Mouse (Mus musculus): ENCODE measurements around the gene D430041D05Rik. TPM values are rescaled to one million over a fixed set of nuclear protein-coding genes. Genes with fewer than 3 reads are reported as not detected.

D430041D05Rik gene
- polyA plus RNA-seq, 1 experiment from 2014 or later, result 0.12 TPM

DNA sequence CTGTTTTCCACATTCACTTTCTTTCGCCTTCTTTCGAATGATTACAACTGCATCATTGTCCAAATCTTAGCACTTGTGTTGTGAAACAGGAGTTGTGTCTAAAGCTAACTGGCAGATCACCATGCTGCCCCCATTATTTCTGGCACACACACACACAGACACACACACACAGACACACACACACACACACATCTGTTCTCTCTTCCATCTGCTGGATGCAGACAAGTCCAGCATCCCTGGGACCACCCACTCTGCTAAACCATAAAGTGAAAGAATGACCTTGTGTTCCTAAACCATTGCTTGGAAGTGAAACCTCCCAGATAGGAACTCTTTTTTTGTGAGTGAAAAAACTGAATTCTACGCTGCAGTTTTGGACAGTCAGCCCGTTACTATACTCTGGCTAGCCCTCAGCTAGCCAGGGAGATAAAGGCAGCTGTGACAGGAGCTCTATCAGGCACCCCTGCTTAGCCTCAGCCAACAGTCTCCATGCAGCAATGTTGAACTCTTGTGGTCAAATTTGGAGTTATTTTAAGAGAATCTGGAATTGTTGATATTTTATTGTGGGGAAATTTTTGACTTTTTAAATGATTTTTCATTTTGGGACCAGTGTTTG, 18.0 kb downstream of the D430041D05Rik start:
- no peak overlapping the region for H3K27ac ChIP-seq (ENCODE audit: low read length)
- no peaks in the 10 kb centered on the region for H3K4me1 ChIP-seq (ENCODE audit: control insufficient read depth, insufficient read depth, low read length)
- H3K9ac ChIP-seq (ENCODE audit: low read depth, low read length), result no peak overlapping the region
- H3K9me3 ChIP-seq (ENCODE audit: control insufficient read depth, low read length), result no peaks in the 10 kb centered on the region
- no peak overlapping the region for H3K4me2 ChIP-seq (ENCODE audit: low read depth, low read length)
- no peak for ATAC-seq
- H3K4me3 ChIP-seq (ENCODE audit: low read length), result no peak overlapping the region
- no peaks in the 10 kb centered on the region for H3K27me3 ChIP-seq (replicated peaks; ENCODE audit: control insufficient read depth, insufficient read depth, low read length)
- H3K36me3 ChIP-seq (ENCODE audit: control insufficient read depth, insufficient read depth, low read length), result no peaks in the 10 kb centered on the region
- 65% methylated on average over 4 of the region's 4 CpGs for WGBS

DNA sequence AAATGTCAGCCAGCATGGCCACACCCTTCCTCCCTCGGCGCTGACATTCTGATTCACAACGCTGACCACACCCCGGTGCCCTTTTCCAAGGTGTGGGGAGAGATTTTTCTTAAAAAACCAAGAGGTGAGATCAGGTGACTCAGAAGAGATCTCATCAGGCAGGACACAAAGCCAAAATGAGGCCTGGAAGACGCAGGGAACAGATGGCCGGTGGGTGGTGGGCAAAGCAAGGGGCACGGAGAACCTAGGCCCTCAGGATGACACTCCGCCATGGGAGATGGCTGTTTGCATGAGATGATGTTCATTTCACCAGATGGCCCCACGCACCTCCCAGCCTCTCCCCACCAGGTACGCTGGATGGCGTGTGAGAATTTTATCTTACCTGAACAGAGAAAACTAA, 21.6 kb downstream of the D430041D05Rik start:
- H3K36me3 ChIP-seq (ENCODE audit: control insufficient read depth, insufficient read depth, low read length), result no peaks in the 10 kb centered on the region
- WGBS, result 90% methylated on average over 11 of the region's 11 CpGs
- no peaks in the 10 kb centered on the region for H3K9me3 ChIP-seq (ENCODE audit: control insufficient read depth, low read length)
- no peaks in the 10 kb centered on the region for H3K27me3 ChIP-seq (replicated peaks; ENCODE audit: control insufficient read depth, insufficient read depth, low read length)
- no peak overlapping the region for H3K9ac ChIP-seq (ENCODE audit: low read depth, low read length)
- no peak overlapping the region for H3K4me3 ChIP-seq (ENCODE audit: low read length)
- H3K27ac ChIP-seq (ENCODE audit: low read length), result no peak overlapping the region
- ATAC-seq, result no peak
- H3K4me2 ChIP-seq (ENCODE audit: low read depth, low read length), result no peak overlapping the region
- H3K4me1 ChIP-seq (ENCODE audit: control insufficient read depth, insufficient read depth, low read length), result no peaks in the 10 kb centered on the region

DNA sequence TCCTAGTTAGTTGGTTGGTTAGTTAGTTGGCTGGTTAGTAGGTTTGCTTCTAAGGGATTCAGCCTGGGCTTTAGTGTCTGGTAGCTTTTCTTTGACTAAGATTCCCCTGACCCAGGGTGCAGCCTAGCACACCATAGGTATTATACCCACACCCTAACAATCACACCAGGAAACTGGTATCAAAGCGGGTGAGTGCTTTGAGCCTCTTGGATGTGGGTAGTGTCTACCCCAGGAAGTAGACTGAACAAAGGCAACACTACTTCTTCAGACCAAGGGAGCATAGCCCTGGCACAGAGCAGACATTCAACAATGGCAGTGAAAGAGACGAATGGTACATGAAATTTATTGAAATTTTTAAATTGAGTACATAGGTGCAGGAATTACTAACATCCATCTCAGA, 24.9 kb downstream of the D430041D05Rik start:
- no peaks in the 10 kb centered on the region for H3K36me3 ChIP-seq (ENCODE audit: control insufficient read depth, insufficient read depth, low read length)
- ATAC-seq, result no peak
- WGBS, result 89% methylated on average over 2 of the region's 2 CpGs
- H3K4me3 ChIP-seq (ENCODE audit: low read length), result no peak overlapping the region
- H3K9ac ChIP-seq (ENCODE audit: low read depth, low read length), result no peak overlapping the region
- no peaks in the 10 kb centered on the region for H3K4me1 ChIP-seq (ENCODE audit: control insufficient read depth, insufficient read depth, low read length)
- H3K4me2 ChIP-seq (ENCODE audit: low read depth, low read length), result no peak overlapping the region
- H3K9me3 ChIP-seq (ENCODE audit: control insufficient read depth, low read length), result no peaks in the 10 kb centered on the region
- no peaks in the 10 kb centered on the region for H3K27me3 ChIP-seq (replicated peaks; ENCODE audit: control insufficient read depth, insufficient read depth, low read length)
- no peak overlapping the region for H3K27ac ChIP-seq (ENCODE audit: low read length)

DNA sequence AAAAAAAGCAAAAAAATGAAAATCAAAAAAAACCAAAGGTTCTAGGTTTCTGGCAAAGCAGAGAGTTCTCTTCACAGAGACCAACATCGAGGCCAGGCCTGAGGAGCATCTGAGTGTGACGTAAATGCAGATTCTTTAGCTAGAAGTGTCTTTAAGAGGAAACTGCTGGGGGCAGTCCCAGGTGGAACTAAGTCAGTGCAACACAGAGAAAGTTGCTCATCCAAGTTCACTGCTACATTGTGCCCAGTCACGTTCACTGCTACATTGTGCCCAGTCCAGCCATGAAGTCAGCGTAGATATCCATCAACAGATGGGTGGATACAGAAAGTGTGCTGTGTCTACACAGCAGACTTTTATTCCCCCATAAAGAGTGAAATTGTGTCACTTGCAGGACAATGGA, 27.2 kb downstream of the D430041D05Rik start:
- no peaks in the 10 kb centered on the region for H3K36me3 ChIP-seq (ENCODE audit: control insufficient read depth, insufficient read depth, low read length)
- no peak overlapping the region for H3K4me3 ChIP-seq (ENCODE audit: low read length)
- no peaks in the 10 kb centered on the region for H3K4me1 ChIP-seq (ENCODE audit: control insufficient read depth, insufficient read depth, low read length)
- H3K9me3 ChIP-seq (ENCODE audit: control insufficient read depth, low read length), result no peaks in the 10 kb centered on the region
- H3K9ac ChIP-seq (ENCODE audit: low read depth, low read length), result no peak overlapping the region
- no peak overlapping the region for H3K4me2 ChIP-seq (ENCODE audit: low read depth, low read length)
- no peak for ATAC-seq
- no peak overlapping the region for H3K27ac ChIP-seq (ENCODE audit: low read length)
- 91% methylated on average over 4 of the region's 4 CpGs for WGBS
- no peaks in the 10 kb centered on the region for H3K27me3 ChIP-seq (replicated peaks; ENCODE audit: control insufficient read depth, insufficient read depth, low read length)

DNA sequence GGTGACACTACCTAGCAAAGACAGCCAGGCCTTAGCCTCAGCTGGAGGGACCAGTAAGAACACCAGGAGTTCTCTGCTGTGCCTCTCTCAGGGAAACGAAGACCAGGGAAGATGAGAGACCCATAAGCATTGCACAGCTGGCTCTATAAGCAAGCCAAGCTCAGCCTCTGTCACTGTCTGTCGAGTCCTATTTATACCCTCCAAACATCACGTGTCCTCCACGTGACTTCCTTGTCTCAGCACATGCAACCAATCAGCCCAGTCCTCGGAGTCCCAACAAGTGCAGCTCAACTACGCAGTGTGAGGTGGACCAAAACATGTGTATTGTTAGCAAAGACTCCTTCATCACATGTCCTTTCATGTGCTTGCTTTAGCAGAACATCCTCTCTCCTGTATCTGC, 28.0 kb downstream of the D430041D05Rik start:
- H3K27me3 ChIP-seq (replicated peaks; ENCODE audit: control insufficient read depth, insufficient read depth, low read length), result no peaks in the 10 kb centered on the region
- no peaks in the 10 kb centered on the region for H3K9me3 ChIP-seq (ENCODE audit: control insufficient read depth, low read length)
- H3K4me2 ChIP-seq (ENCODE audit: low read depth, low read length), result no peak overlapping the region
- H3K27ac ChIP-seq (ENCODE audit: low read length), result no peak overlapping the region
- H3K4me3 ChIP-seq (ENCODE audit: low read length), result no peak overlapping the region
- no peaks in the 10 kb centered on the region for H3K36me3 ChIP-seq (ENCODE audit: control insufficient read depth, insufficient read depth, low read length)
- ATAC-seq, result no peak
- WGBS, result 80% methylated on average over 6 of the region's 6 CpGs
- H3K9ac ChIP-seq (ENCODE audit: low read depth, low read length), result no peak overlapping the region
- no peaks in the 10 kb centered on the region for H3K4me1 ChIP-seq (ENCODE audit: control insufficient read depth, insufficient read depth, low read length)

DNA sequence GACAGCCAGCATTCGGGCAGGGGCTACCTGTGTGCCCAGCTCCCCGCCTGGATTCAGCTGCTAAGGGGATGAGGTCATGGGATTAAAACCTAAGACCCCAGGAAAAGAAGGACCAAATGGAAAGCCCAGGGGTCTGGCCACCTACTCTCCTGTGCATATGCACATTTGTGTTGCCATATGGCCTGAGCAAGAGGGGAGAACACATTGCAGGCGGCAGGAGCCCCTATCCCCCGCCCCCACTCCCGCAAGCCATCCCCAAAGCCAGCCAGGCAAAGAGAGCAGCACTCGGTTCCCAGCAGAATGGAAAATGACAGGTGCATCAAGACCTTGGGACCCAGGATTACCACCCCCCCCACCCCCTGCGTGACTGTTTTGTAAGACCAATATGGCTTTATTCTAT, 31.5 kb downstream of the D430041D05Rik start:
- Histone ChIP-seq H3K9me3 (ENCODE audit: control insufficient read depth, low read length) (no peaks in the 10 kb centered on the region), H3K36me3 (ENCODE audit: control insufficient read depth, insufficient read depth, low read length) (no peaks in the 10 kb centered on the region), H3K27ac (ENCODE audit: low read length) (no peak overlapping the region), H3K4me2 (ENCODE audit: low read depth, low read length) (no peak overlapping the region), H3K4me1 (ENCODE audit: control insufficient read depth, insufficient read depth, low read length) (no peaks in the 10 kb centered on the region), H3K27me3 (replicated peaks; ENCODE audit: control insufficient read depth, insufficient read depth, low read length) (no peaks in the 10 kb centered on the region), H3K4me3 (ENCODE audit: low read length) (no peak overlapping the region), H3K9ac (ENCODE audit: low read depth, low read length) (no peak overlapping the region)
- no peak for ATAC-seq
- 15% methylated on average over 7 of the region's 7 CpGs for WGBS

DNA sequence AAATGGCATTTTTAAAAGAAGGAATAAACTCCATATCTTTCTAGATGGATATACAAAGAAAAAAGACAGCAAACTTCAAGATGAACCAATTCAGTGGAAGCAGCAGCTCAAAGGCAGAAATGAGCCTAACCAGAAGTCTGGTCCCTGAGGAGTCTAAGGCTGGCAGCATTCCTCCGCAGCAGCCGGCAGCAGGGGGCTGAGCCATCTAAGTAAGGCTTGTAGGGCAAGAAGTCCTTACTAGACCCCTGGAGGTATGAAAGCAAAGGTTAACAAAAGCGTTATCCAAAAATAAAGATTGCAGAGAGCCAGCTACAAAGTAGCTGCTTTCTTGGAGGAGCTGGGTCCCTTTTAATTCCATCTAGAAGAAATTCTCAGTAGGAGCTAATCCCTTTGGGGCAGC, 32.0 kb downstream of the D430041D05Rik start:
- Histone ChIP-seq H3K9ac (ENCODE audit: low read depth, low read length) (no peak overlapping the region), H3K4me1 (ENCODE audit: control insufficient read depth, insufficient read depth, low read length) (no peaks in the 10 kb centered on the region), H3K4me3 (ENCODE audit: low read length) (no peak overlapping the region), H3K36me3 (ENCODE audit: control insufficient read depth, insufficient read depth, low read length) (no peaks in the 10 kb centered on the region), H3K27me3 (replicated peaks; ENCODE audit: control insufficient read depth, insufficient read depth, low read length) (no peaks in the 10 kb centered on the region), H3K9me3 (ENCODE audit: control insufficient read depth, low read length) (no peaks in the 10 kb centered on the region), H3K4me2 (ENCODE audit: low read depth, low read length) (no peak overlapping the region), H3K27ac (ENCODE audit: low read length) (no peak overlapping the region)
- WGBS, result 24% methylated on average over 3 of the region's 3 CpGs
- ATAC-seq, result no peak

DNA sequence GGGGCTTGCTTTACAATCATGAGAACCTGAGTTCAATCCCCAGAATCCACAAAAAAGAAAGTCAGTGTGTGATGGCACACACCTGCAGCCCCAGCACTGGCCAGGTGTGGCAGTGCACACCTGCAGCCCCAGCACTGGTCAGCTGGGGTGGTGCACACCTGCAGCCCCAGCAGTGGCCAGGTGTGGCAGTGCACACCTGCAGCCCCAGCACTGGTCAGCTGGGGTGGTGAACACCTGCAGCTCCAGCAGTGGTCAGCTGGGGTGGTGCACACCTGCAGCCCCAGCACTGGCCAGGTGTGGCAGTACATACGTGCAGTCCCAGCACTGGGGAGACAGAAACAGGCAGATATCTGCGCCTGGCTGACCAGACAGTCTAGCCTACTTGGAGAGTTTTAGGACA, 32.8 kb downstream of the D430041D05Rik start:
- Histone ChIP-seq H3K27me3 (replicated peaks; ENCODE audit: control insufficient read depth, insufficient read depth, low read length) (no peaks in the 10 kb centered on the region), H3K9ac (ENCODE audit: low read depth, low read length) (no peak overlapping the region), H3K4me2 (ENCODE audit: low read depth, low read length) (no peak overlapping the region), H3K36me3 (ENCODE audit: control insufficient read depth, insufficient read depth, low read length) (no peaks in the 10 kb centered on the region), H3K4me3 (ENCODE audit: low read length) (no peak overlapping the region), H3K27ac (ENCODE audit: low read length) (no peak overlapping the region), H3K9me3 (ENCODE audit: control insufficient read depth, low read length) (no peaks in the 10 kb centered on the region), H3K4me1 (ENCODE audit: control insufficient read depth, insufficient read depth, low read length) (no peaks in the 10 kb centered on the region)
- 59% methylated on average over 2 of the region's 2 CpGs for WGBS
- ATAC-seq, result peak; percentile 53; the same call in 1 of the 2 replicates

DNA sequence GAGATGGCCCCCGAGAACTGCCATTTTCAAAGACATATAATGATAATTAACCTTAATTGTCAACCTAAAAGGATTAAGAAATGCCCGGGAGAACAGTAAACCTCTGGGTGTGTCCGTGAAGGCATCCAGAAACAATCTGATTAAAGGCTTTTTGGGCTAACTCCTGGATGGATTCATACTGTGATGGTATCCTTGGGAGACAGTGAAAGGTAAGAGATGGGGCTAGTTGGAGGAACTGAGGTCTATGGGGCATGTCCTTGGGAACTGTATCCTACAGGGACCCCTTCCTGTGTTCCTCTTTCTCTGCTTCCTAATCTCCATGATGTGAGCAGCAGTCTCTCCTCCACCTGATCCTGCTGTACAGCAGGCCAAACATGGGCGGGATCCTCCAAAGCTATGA, 38.7 kb downstream of the D430041D05Rik start:
- no peak for ATAC-seq
- H3K9me3 ChIP-seq (ENCODE audit: control insufficient read depth, low read length), result no peaks in the 10 kb centered on the region
- no peaks in the 10 kb centered on the region for H3K36me3 ChIP-seq (ENCODE audit: control insufficient read depth, insufficient read depth, low read length)
- H3K4me3 ChIP-seq (ENCODE audit: low read length), result no peak overlapping the region
- no peak overlapping the region for H3K9ac ChIP-seq (ENCODE audit: low read depth, low read length)
- H3K27me3 ChIP-seq (replicated peaks; ENCODE audit: control insufficient read depth, insufficient read depth, low read length), result no peaks in the 10 kb centered on the region
- no peaks in the 10 kb centered on the region for H3K4me1 ChIP-seq (ENCODE audit: control insufficient read depth, insufficient read depth, low read length)
- WGBS, result 76% methylated on average over 4 of the region's 4 CpGs
- H3K4me2 ChIP-seq (ENCODE audit: low read depth, low read length), result no peak overlapping the region
- no peak overlapping the region for H3K27ac ChIP-seq (ENCODE audit: low read length)

DNA sequence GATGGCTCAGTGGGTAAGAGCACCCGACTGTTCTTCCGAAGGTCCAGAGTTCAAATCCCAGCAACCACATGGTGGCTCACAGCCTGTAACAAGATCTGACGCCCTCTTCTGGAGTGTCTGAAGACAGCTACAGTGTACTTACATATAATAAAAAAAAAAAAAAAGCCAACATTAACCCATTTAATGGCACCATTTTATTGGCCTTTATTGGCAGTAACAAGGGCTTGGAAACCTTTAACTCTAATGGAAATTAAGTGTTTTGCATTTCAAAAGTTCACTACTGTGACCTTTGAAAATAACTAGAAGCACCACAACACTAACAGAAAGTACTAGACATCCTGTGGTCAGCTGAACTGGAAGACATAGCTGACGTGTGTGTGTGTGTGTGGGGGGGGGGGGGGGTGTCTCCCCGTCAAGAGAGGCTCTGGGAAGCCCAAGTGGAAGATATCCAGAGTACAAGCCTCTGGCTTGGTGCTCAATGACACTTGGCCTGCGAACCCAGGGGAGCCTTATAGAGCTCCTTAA, 39.1 kb downstream of the D430041D05Rik start:
- 64% methylated on average over 6 of the region's 6 CpGs for WGBS

More for the DNA sequence above, 39.1 kb downstream of the D430041D05Rik start:
- no peak overlapping the region for H3K9ac ChIP-seq (ENCODE audit: low read depth, low read length)
- H3K4me2 ChIP-seq (ENCODE audit: low read depth, low read length), result no peak overlapping the region
- no peak overlapping the region for H3K27ac ChIP-seq (ENCODE audit: low read length)
- no peak overlapping the region for H3K4me3 ChIP-seq (ENCODE audit: low read length)
- no peaks in the 10 kb centered on the region for H3K36me3 ChIP-seq (ENCODE audit: control insufficient read depth, insufficient read depth, low read length)
- no peaks in the 10 kb centered on the region for H3K9me3 ChIP-seq (ENCODE audit: control insufficient read depth, low read length)
- no peak for ATAC-seq
- H3K27me3 ChIP-seq (replicated peaks; ENCODE audit: control insufficient read depth, insufficient read depth, low read length), result no peaks in the 10 kb centered on the region
- no peaks in the 10 kb centered on the region for H3K4me1 ChIP-seq (ENCODE audit: control insufficient read depth, insufficient read depth, low read length)
